Mouse (Mus musculus) ES-E14 (cell line): Measurements from ENCODE around the gene Fryl. TPM values are rescaled to one million over a fixed set of nuclear protein-coding genes. Genes with fewer than 3 reads are reported as not detected.

Experiments
- DNase-seq: peaks from one replicate; pipeline ENCODE4 v3.0.0-alpha.2; 2013; ENCODE audit warnings: low read depth, low spot score
- H3K27ac ChIP-seq: 2 replicates; pipeline ENCODE4 v1.5.1; 2012; ENCODE audit warnings: low read depth, mild to moderate bottlenecking, low read length, moderate library complexity, mixed read lengths; ENCODE audit not compliant: poor library complexity, insufficient read depth, severe bottlenecking
- H3K36me3 ChIP-seq: 2 replicates; pipeline ENCODE4 v1.6.1; 2012; ENCODE audit warnings: mild to moderate bottlenecking, low read length, moderate library complexity, mixed read lengths; ENCODE audit not compliant: control insufficient read depth, poor library complexity, insufficient read depth, severe bottlenecking
- H3K4me1 ChIP-seq, 2 experiments: fragments of 150-350 bp in 1 of 2; sonication (generic) in 1 of 2; 2 replicates each; pipeline ENCODE4 v1.6.1; 2012; ENCODE audit warnings: low read length in 2 of 2, mild to moderate bottlenecking in 1 of 2, mixed read lengths in 1 of 2; ENCODE audit not compliant: control insufficient read depth in 2 of 2, insufficient read depth in 2 of 2, poor library complexity in 1 of 2
- H3K4me3 ChIP-seq, 2 experiments: fragments of 150-350 bp in 1 of 2; sonication (generic) in 1 of 2; 2 replicates each; pipeline ENCODE4 v1.5.1; 2012; ENCODE audit warnings: low read length in 2 of 2, low read depth in 1 of 2, mild to moderate bottlenecking in 1 of 2, mixed read lengths in 1 of 2; ENCODE audit not compliant: insufficient read depth in 1 of 2, poor library complexity in 1 of 2, severe bottlenecking in 1 of 2
- H3K9ac ChIP-seq: 2 replicates; pipeline ENCODE4 v1.6.1; 2012; ENCODE audit warnings: low read depth, mild to moderate bottlenecking, low read length, mixed read lengths; ENCODE audit not compliant: poor library complexity, insufficient read depth, severe bottlenecking
- H3K9me3 ChIP-seq: fragments of 150-350 bp; sonication (generic); 2 replicates; pipeline ENCODE4 v1.6.1; 2012; ENCODE audit warnings: low read depth, mild to moderate bottlenecking, low read length; ENCODE audit not compliant: control insufficient read depth, insufficient read depth
- CHD2 ChIP-seq: IDR thresholded peaks from 2 replicates; pipeline ENCODE4 v1.6.1; 2014; ENCODE audit warnings: mild to moderate bottlenecking, low read depth, low read length, inconsistent platforms
- HCFC1 ChIP-seq: IDR thresholded peaks from 2 replicates; pipeline ENCODE4 v1.6.1; 2012; ENCODE audit warnings: low read length, inconsistent platforms, borderline replicate concordance; ENCODE audit not compliant: insufficient read depth
- MAFK ChIP-seq: IDR thresholded peaks from 2 replicates; pipeline ENCODE4 v1.6.1; 2014; ENCODE audit warnings: mild to moderate bottlenecking, low read depth, low read length, inconsistent platforms; ENCODE audit not compliant: insufficient read depth
- ZC3H11A ChIP-seq: IDR thresholded peaks from 2 replicates; pipeline ENCODE4 v1.6.1; 2012; ENCODE audit warnings: low read depth, mild to moderate bottlenecking, inconsistent platforms, low read length, borderline replicate concordance
- ZNF384 ChIP-seq: IDR thresholded peaks from 2 replicates; pipeline ENCODE4 v1.6.1; 2012; ENCODE audit warnings: low read depth, low read length, inconsistent platforms
- in situ Hi-C, 2 experiments: fragments of 600-800 bp; cut with MboI; formaldehyde crosslinking; loops; one replicate each; pipeline ENCODE4 v1.15.1; 2025; ENCODE audit warnings: low sequenced_read_pairs in 2 of 2, inconsistent platforms in 1 of 2; ENCODE audit not compliant: unreplicated experiment in 2 of 2
- total RNA-seq: library from RNA; depleted of rRNA; stranded (reverse); fragments of 300-350 nt; gene quantifications from 2 replicates; pipeline ENCODE4 v1.2.3, GENCODE M21; 2012

Gene Fryl
- total RNA-seq, 1 experiment, result 53.3 TPM

GRCm38 (mm10) chr5:73157009-73157408 is 99.4 kb downstream of the Fryl start:
- H3K4me3 ChIP-seq, result no peak overlapping the region
- H3K27ac ChIP-seq, result no peak overlapping the region
- H3K9ac ChIP-seq, result no peak overlapping the region
- in situ Hi-C loops, result no loop called here
- DNase-seq, result no peak
- peaks cover 9 to 19% of the 10 kb centered on the region in 2 experiments for H3K4me1 ChIP-seq
- TF ChIP-seq CHD2 (no peak), ZNF384 (no peak), MAFK (no peak), ZC3H11A (no peak), HCFC1 (no peak)
- no peaks in the 10 kb centered on the region for H3K9me3 ChIP-seq
- no peaks in the 10 kb centered on the region for H3K36me3 ChIP-seq

- in situ Hi-C loops, result no loop called here
- no peak overlapping the region for H3K27ac ChIP-seq
- no peaks in the 10 kb centered on the region for H3K9me3 ChIP-seq
- no peak overlapping the region for H3K9ac ChIP-seq
- no peak for TF ChIP-seq ZNF384
- H3K36me3 ChIP-seq, result no peaks in the 10 kb centered on the region
- no peak for DNase-seq
- H3K4me1 ChIP-seq, result peaks cover 11 to 20% of the 10 kb centered on the region in 2 experiments
- no peak overlapping the region for H3K4me3 ChIP-seq
These were observed 100.0 kb downstream of the Fryl start for GRCm38 (mm10) chr5:73156226-73156926.

GRCm38 (mm10) chr5:73153802-73154465 is 102.5 kb downstream of the Fryl start:
- H3K4me1 ChIP-seq, result peaks cover 14 to 20% of the 10 kb centered on the region in 2 experiments
- no peaks in the 10 kb centered on the region for H3K9me3 ChIP-seq
- no peak overlapping the region for H3K4me3 ChIP-seq
- H3K36me3 ChIP-seq, result no peaks in the 10 kb centered on the region
- TF ChIP-seq CHD2 (no peak), ZC3H11A (no peak), ZNF384 (no peak), HCFC1 (no peak), MAFK (no peak)
- no peak overlapping the region for H3K27ac ChIP-seq
- no peak overlapping the region for H3K9ac ChIP-seq
- DNase-seq, result no peak
- in situ Hi-C loops, result no loop called here

- no peak for DNase-seq
- H3K36me3 ChIP-seq, result no peaks in the 10 kb centered on the region
- TF ChIP-seq ZNF384 (no peak), ZC3H11A (no peak), CHD2 (no peak), HCFC1 (no peak), MAFK (no peak)
- no peak overlapping the region for H3K27ac ChIP-seq
- H3K9me3 ChIP-seq, result no peaks in the 10 kb centered on the region
- peaks cover 14 to 17% of the 10 kb centered on the region in 2 experiments for H3K4me1 ChIP-seq
- no peak overlapping the region for H3K9ac ChIP-seq
- in situ Hi-C loops, result no loop called here
- H3K4me3 ChIP-seq, result no peak overlapping the region
These were observed 104.2 kb downstream of the Fryl start for GRCm38 (mm10) chr5:73152206-73152605.
